Mouse (Mus musculus) small intestine, adult 2 months (tissue): ENCODE measurements around the gene Narf. TPM values are rescaled to one million over a fixed set of nuclear protein-coding genes. Genes with fewer than 3 reads are reported as not detected.

Experiments used
- H3K27ac ChIP-seq: fragments of 200-500 bp; 2 replicates; pipeline ENCODE4 v1.5.1; 2012; ENCODE audit warnings: low read depth, low read length, control low read depth, inconsistent platforms; ENCODE audit not compliant: insufficient read depth
- H3K27me3 ChIP-seq: fragments of 200-500 bp; 2 replicates; pipeline ENCODE4 v1.6.1; 2012; ENCODE audit warnings: mild to moderate bottlenecking, moderate library complexity, low read length, inconsistent platforms; ENCODE audit not compliant: control insufficient read depth, insufficient read depth
- H3K36me3 ChIP-seq: fragments of 200-500 bp; 2 replicates; pipeline ENCODE4 v1.6.1; 2012; ENCODE audit warnings: mild to moderate bottlenecking, low read length, control low read depth, inconsistent platforms; ENCODE audit not compliant: control insufficient read depth, insufficient read depth
- H3K4me1 ChIP-seq: fragments of 200-500 bp; 2 replicates; pipeline ENCODE4 v1.6.1; 2012; ENCODE audit warnings: low read length, inconsistent platforms, mixed read lengths; ENCODE audit not compliant: control insufficient read depth, insufficient read depth, insufficient read length
- H3K4me3 ChIP-seq: fragments of 200-500 bp; 2 replicates; pipeline ENCODE4 v1.5.1; 2012; ENCODE audit warnings: low read depth, mild to moderate bottlenecking, control low read depth, inconsistent platforms, low read length, moderate library complexity
- CTCF ChIP-seq: fragments of 200-500 bp; IDR thresholded peaks from 2 replicates; pipeline ENCODE4 v1.5.1; 2012; ENCODE audit warnings: low read depth, mild to moderate bottlenecking, control low read depth, inconsistent platforms, low read length, moderate library complexity, mixed read lengths; ENCODE audit not compliant: insufficient replicate concordance, insufficient read length; ENCODE audit errors: extremely low read depth
- POLR2A ChIP-seq: fragments of 200-500 bp; IDR thresholded peaks from 2 replicates; pipeline ENCODE4 v1.6.1; 2012; ENCODE audit warnings: low read depth, mild to moderate bottlenecking, control low read depth, inconsistent platforms, low read length, moderate library complexity
- WGBS: fragments of 180-500 bp; shearing (Covaris S2); methylation state at CpG from one replicate; pipeline ENCODE4 v1.1.7; 2018; 5-methylcytosine and 5-hydroxymethylcytosine counted together
- polyA plus RNA-seq: library from polyadenylated mRNA; depleted of rRNA; stranded (reverse); fragments of >200 nt; gene quantifications from 2 replicates; pipeline ENCODE4 v1.2.3, GENCODE M21; 2012; rRNA removed

Gene Narf
- polyA plus RNA-seq, 1 experiment, result 23.9 TPM

DNA sequence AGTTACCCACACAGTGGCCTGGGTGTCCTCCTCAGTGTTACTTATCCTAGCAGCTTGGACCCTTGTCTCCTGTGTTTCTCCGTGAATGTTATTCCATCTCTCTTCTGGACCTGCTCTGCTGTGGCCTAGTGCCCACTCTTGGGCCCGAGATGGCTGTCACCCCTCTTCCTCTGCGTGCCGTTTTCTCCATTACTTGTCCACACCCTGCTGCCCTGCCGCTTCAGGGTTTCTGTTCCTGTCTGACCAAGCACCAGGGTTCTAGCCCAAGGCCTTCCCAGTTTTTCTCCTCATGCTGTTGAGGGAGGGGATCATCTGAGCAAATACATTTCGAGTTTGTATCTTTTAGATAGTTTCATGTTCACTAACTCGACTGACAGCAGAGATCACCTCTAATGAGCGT, 40.5 kb downstream of the Narf start:
- Histone ChIP-seq H3K4me1 (no peaks in the 10 kb centered on the region; the same call in 1 of the 2 replicates), H3K27ac (no peak overlapping the region), H3K4me3 (no peak overlapping the region), H3K36me3 (0 out of 2 replicates have a peak, but pooled peaks cover 2% of the 10 kb centered on the region), H3K27me3 (no peaks in the 10 kb centered on the region)
- TF ChIP-seq POLR2A (no peak), CTCF (no peak)
- 81% methylated on average over 8 of the region's 8 CpGs for whole genome bisulfite sequencing

DNA sequence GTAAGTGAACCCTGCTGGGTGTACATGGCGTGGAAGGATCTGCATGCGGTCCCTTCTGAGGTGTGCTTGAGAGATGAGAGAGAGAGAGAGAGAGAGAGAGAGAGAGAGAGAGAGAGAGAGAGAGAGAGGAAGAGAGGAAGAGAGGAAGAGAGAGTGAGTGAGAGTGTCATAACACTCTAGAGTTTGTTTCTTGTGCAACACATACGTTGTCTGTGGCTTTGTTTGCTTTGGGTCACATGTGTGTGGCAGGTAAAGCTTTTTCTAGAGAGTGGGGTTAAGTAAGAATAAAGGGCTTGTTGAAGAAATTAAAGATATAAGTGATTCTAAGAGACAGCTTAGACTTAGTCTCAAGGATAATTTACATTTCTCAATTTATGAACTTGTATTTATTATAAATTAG, 41.0 kb downstream of the Narf start:
- WGBS, result 84% methylated on average over 3 of the region's 3 CpGs
- no peak for TF ChIP-seq POLR2A
- no peak for TF ChIP-seq CTCF
- H3K27ac ChIP-seq, result no peak overlapping the region
- H3K4me1 ChIP-seq, result no peaks in the 10 kb centered on the region; the same call in 1 of the 2 replicates
- no peak overlapping the region for H3K4me3 ChIP-seq
- H3K36me3 ChIP-seq, result 0 out of 2 replicates have a peak, but pooled peaks cover 2% of the 10 kb centered on the region
- H3K27me3 ChIP-seq, result no peaks in the 10 kb centered on the region

DNA sequence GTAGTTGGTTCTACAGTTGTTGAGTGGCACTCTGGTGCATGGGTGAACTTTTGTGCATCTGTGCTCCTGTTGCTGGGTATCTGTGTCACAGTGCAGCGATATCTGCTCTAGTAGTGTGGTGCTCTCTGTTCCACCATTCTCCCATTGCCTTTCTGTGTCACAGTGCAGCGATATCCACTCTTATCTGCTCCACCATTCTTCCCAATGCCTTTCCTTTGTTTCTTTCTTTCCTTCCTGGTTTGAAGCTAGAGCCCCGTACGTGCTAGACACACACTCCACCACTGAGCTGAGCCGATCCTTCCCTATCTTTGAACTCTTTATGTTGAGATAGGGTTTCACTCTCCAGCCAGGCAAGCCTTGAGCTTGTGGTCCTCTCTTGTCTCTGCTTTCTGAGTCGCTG, 45.9 kb downstream of the Narf start:
- TF ChIP-seq POLR2A (no peak), CTCF (no peak)
- Histone ChIP-seq H3K36me3 (peaks cover 18% of the 10 kb centered on the region), H3K4me1 (no peaks in the 10 kb centered on the region; the same call in 1 of the 2 replicates), H3K4me3 (no peak overlapping the region), H3K27me3 (no peaks in the 10 kb centered on the region), H3K27ac (no peak overlapping the region)
- WGBS, result 54% methylated on average over 6 of the region's 6 CpGs

DNA sequence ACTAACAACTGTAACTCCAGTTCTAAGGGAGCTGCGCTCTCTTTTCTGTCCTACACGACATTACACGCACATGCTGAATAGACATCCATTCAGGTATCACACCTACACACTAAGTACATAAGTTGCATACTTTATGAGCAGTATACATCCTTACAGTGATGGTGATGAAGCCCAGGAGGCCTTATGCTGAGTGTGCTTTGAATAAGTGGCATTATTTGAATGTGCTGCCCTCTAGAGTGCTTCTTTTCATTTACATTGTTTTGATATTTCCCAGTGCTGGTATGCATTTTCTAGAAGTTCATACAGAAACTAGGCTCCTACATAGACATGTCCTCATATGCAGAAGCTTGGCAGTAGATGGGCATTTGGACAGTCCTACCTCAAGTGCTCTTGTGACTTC, 52.8 kb downstream of the Narf start:
- H3K36me3 ChIP-seq, result peaks cover 58% of the 10 kb centered on the region
- no peak overlapping the region for H3K4me3 ChIP-seq
- 92% methylated on average over 3 of the region's 3 CpGs for WGBS
- no peak for TF ChIP-seq POLR2A
- no peak for TF ChIP-seq CTCF
- no peaks in the 10 kb centered on the region for H3K4me1 ChIP-seq
- no peak overlapping the region for H3K27ac ChIP-seq
- no peaks in the 10 kb centered on the region for H3K27me3 ChIP-seq

DNA sequence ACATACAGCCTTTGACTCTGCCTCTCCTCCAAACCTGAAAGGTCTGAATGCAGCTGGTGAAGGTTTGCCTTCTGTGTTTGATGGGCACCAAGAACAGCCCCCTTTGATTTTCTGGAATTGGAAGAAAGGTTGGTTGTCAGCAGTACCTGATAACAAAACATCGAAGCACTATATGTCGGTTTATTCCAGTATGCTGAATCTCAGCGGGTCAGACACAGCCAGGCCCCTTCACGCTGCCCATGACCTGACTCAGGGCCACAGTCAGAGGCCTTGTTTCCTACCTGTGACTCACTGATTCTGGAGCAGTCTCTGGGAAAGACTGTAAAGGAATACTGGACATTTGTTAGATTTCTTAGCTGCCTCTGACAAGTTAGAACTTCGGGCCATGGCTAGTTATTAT, 57.7 kb downstream of the Narf start:
- H3K4me3 ChIP-seq, result no peak overlapping the region
- 96% methylated on average over 5 of the region's 5 CpGs for WGBS
- H3K27me3 ChIP-seq, result no peaks in the 10 kb centered on the region
- no peaks in the 10 kb centered on the region for H3K4me1 ChIP-seq
- no peak overlapping the region for H3K27ac ChIP-seq
- peaks cover 54% of the 10 kb centered on the region for H3K36me3 ChIP-seq
- TF ChIP-seq CTCF (no peak), POLR2A (no peak)

DNA sequence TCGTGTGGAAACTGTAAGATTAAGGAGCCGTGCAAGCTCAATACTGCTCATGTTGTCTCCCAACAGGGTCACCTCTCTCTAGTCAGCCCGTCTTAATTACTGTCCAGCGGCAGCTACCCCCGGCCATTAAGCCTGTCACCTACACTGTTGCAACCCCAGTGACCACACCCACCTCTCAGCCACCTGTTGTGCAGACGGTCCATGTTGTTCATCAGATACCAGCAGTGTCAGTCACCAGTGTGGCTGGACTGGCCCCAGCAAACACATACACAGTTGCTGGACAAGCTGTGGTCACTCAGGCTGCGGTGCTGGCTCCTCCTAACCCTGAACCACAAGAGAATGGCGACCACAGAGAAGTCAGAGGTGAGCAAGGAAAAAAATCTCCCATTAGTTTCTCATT, 61.4 kb downstream of the Narf start:
- no peak overlapping the region for H3K27ac ChIP-seq
- no peaks in the 10 kb centered on the region for H3K4me1 ChIP-seq
- TF ChIP-seq CTCF, result no peak
- TF ChIP-seq POLR2A, result no peak
- no peak overlapping the region for H3K4me3 ChIP-seq
- H3K36me3 ChIP-seq, result peaks cover 50% of the 10 kb centered on the region
- H3K27me3 ChIP-seq, result no peaks in the 10 kb centered on the region
- 85% methylated on average over 8 of the region's 8 CpGs for WGBS

DNA sequence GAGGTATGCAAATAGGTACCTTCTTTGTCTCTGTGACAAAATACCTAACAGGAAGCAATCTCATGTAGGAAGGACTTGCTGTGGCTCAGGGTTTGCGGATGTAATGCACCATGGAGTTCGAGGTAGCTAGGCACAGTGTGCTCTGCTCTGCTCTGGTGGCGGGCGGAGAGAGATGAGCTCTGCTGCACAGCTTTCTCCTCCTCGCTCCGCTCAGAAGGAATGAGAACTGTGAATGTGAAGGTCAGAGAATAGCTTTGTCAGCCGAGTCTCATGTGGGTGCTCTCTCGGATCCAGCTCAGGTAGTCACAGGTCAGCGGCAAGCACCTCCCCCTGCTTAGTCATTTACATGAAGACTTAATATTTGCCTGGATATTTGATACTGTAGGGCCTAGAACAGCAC, 63.2 kb downstream of the Narf start:
- Histone ChIP-seq H3K27ac (no peak overlapping the region), H3K27me3 (no peaks in the 10 kb centered on the region), H3K4me3 (no peak overlapping the region), H3K4me1 (no peaks in the 10 kb centered on the region), H3K36me3 (peaks cover 54% of the 10 kb centered on the region)
- whole genome bisulfite sequencing, result 93% methylated on average over 9 of the region's 9 CpGs
- no peak for TF ChIP-seq CTCF
- no peak for TF ChIP-seq POLR2A

DNA sequence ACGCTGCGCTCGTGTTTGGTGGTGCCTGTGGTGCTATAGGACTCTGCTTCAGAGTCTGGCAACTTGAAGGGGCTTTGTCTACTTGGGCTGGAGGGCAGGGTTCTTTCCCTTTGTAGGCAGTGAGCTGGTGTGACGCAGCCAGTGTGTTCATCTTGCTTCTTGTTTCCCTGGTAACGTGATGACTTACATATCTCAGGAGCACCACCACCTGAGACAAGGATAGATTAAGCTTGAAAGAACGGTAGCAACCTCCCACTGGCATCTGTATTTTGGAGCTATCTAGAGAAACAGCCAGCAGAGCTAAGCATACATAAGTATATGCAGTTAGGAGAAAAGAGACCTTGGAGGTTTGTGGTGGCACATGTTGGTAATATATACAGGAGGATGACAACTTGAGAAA, 68.3 kb downstream of the Narf start:
- Histone ChIP-seq H3K4me1 (no peaks in the 10 kb centered on the region), H3K27me3 (no peaks in the 10 kb centered on the region), H3K27ac (no peak overlapping the region), H3K4me3 (no peak overlapping the region), H3K36me3 (peaks cover 52% of the 10 kb centered on the region)
- WGBS, result 94% methylated on average over 6 of the region's 6 CpGs
- TF ChIP-seq POLR2A (no peak), CTCF (no peak)

Other genes with a start within 250 kb of the Narf start
- 26.5 and 60.8 TPM in 2 replicates for gene Csnk1d, start 245.9 kb upstream of the Narf start, polyA plus RNA-seq
- 41.0 and 57.7 TPM in 2 replicates for gene Cd7, start 197.8 kb upstream of the Narf start, polyA plus RNA-seq
- gene Sectm1b, start 173.7 kb upstream of the Narf start, polyA plus RNA-seq, result 152 and 325 TPM in 2 replicates
- 1.4 and 4.1 TPM in 2 replicates for gene Sectm1a, start 156.0 kb upstream of the Narf start, polyA plus RNA-seq
- gene Tex19.2, start 118.6 kb upstream of the Narf start, polyA plus RNA-seq, result 0.05 TPM in 1 of 2 replicates, not detected in the other
- not detected in 2 replicates for gene Tex19.1, start 91.1 kb upstream of the Narf start, polyA plus RNA-seq
- not detected in 2 replicates for gene Uts2r, start 77.0 kb upstream of the Narf start, polyA plus RNA-seq
- gene Hexdc, start 32.8 kb upstream of the Narf start, polyA plus RNA-seq, result 12.5 and 27.9 TPM in 2 replicates
- 8.6 and 13.1 TPM in 2 replicates for gene Ogfod3, start 32.5 kb upstream of the Narf start, polyA plus RNA-seq
- gene Cybc1, start 7.9 kb upstream of the Narf start, polyA plus RNA-seq, result 16.4 and 20.8 TPM in 2 replicates
- gene Foxk2, start 22.7 kb downstream of the Narf start, polyA plus RNA-seq, result 22.4 and 23.6 TPM in 2 replicates
- 17.6 and 26.4 TPM in 2 replicates for gene Wdr45b, start 117.2 kb downstream of the Narf start, polyA plus RNA-seq
- gene Rab40b, start 151.0 kb downstream of the Narf start, polyA plus RNA-seq, result 0.51 and 1.1 TPM in 2 replicates
- 1.3 and 1.9 TPM in 2 replicates for gene Fn3krp, start 184.1 kb downstream of the Narf start, polyA plus RNA-seq
- gene Fn3k, start 197.7 kb downstream of the Narf start, polyA plus RNA-seq, result 0.95 and 1.0 TPM in 2 replicates
- gene Tbcd, start 214.7 kb downstream of the Narf start, polyA plus RNA-seq, result 23.2 and 45.7 TPM in 2 replicates